Mouse (Mus musculus) cerebellum, adult (tissue): ENCODE data around the gene Csmd2.

Experiments used
- ATAC-seq: cut with Nextera tagmentation; 2 replicates; pipeline ENCODE4 v1.9.2; 2017; ENCODE audit warnings: mild to moderate bottlenecking, moderate library complexity, mixed read lengths; ENCODE audit not compliant: insufficient number of reproducible peaks, low FRiP score, low TSS enrichment

Csmd2 gene

GRCm38 (mm10) chr4:127987784-127988455 is at the start of gene Csmd2:
TSS of gene Csmd2 (plus strand) at chr4:127987857.
- peak; percentile 62 for ATAC-seq

GRCm38 (mm10) chr4:127947696-127948095 is 40.0 kb upstream of the Csmd2 start:
- no peak for ATAC-seq

- ATAC-seq: no peak
Measured at GRCm38 (mm10) chr4:127953006-127953710, 34.5 kb upstream of the Csmd2 start.

- ATAC-seq: peak; percentile 82
Measured at GRCm38 (mm10) chr4:127969101-127969500, 18.6 kb upstream of the Csmd2 start.

GRCm38 (mm10) chr4:127970018-127970421 is 17.6 kb upstream of the Csmd2 start:
- no peak for ATAC-seq

GRCm38 (mm10) chr4:127970901-127971868 is 16.5 kb upstream of the Csmd2 start, which contains the start of gene CK137956:
TSS of gene CK137956 (minus strand) at chr4:127970951.
- no peak for ATAC-seq

GRCm38 (mm10) chr4:127972976-127973375 is 14.7 kb upstream of the Csmd2 start:
- ATAC-seq: no peak

GRCm38 (mm10) chr4:127981125-127981524 is 6.5 kb upstream of the Csmd2 start:
- no peak for ATAC-seq

GRCm38 (mm10) chr4:127984426-127984825 is 3.2 kb upstream of the Csmd2 start:
- ATAC-seq: no peak

- ATAC-seq: no peak
Measured at GRCm38 (mm10) chr4:127985874-127986273, 1.8 kb upstream of the Csmd2 start.

GRCm38 (mm10) chr4:127986491-127987075 is 1.1 kb upstream of the Csmd2 start:
- ATAC-seq: no peak

GRCm38 (mm10) chr4:127987270-127987669 is 387 bp upstream of the Csmd2 start:
- no peak for ATAC-seq

GRCm38 (mm10) chr4:127988526-127989180 is 996 bp downstream of the Csmd2 start:
- ATAC-seq: no peak

GRCm38 (mm10) chr4:127989347-127989995 is 1.8 kb downstream of the Csmd2 start:
- ATAC-seq: peak; percentile 42; the same call in 1 of the 2 replicates

- ATAC-seq: no peak
Measured at GRCm38 (mm10) chr4:127999281-127999680, 11.6 kb downstream of the Csmd2 start.

GRCm38 (mm10) chr4:128002638-128003101 is 15.0 kb downstream of the Csmd2 start:
- no peak for ATAC-seq

- ATAC-seq: no peak
Measured at GRCm38 (mm10) chr4:128004797-128005452, 17.3 kb downstream of the Csmd2 start.

GRCm38 (mm10) chr4:128019465-128019864 is 31.8 kb downstream of the Csmd2 start:
- no peak for ATAC-seq

GRCm38 (mm10) chr4:128028294-128028693 is 40.6 kb downstream of the Csmd2 start:
- no peak for ATAC-seq
